Mouse (Mus musculus) liver, embryonic 11.5 days (tissue): ENCODE measurements around the gene Cfap57. TPM values are rescaled to one million over a fixed set of nuclear protein-coding genes. Genes with fewer than 3 reads are reported as not detected.
"Not testable (repeated sequence)": the region's sequence is repeated elsewhere in the genome, so short reads cannot be mapped to it uniquely, and the experiment has no call there.

Experiments used
- ATAC-seq: fragments of 200-750 bp; cut with Nextera tagmentation; replicated peaks from 2 replicates; pipeline ENCODE4 v1.8.0; 2017; ENCODE audit warnings: moderate number of reproducible peaks, mild to moderate bottlenecking, moderate TSS enrichment, moderate library complexity; ENCODE audit not compliant: low FRiP score
- DNase-seq: peaks from one replicate; pipeline ENCODE4 v3.0.0-alpha.2; 2017; ENCODE audit warnings: low spot score
- H3K27ac ChIP-seq: fragments of 300-500 bp; sonication (generic); 2 replicates; pipeline ENCODE4 v1.5.1; 2014; ENCODE audit warnings: mild to moderate bottlenecking, low read depth, low read length, control low read depth
- H3K27me3 ChIP-seq: fragments of 300-500 bp; sonication (generic); replicated peaks from 2 replicates; pipeline ENCODE4 v1.6.1; 2014; ENCODE audit warnings: low read length, mixed read lengths; ENCODE audit not compliant: control insufficient read depth, insufficient read depth
- H3K36me3 ChIP-seq: fragments of 300-500 bp; sonication (generic); 2 replicates; pipeline ENCODE4 v1.6.1; 2014; ENCODE audit warnings: mild to moderate bottlenecking, low read length, moderate library complexity, mixed read lengths; ENCODE audit not compliant: control insufficient read depth, insufficient read depth
- H3K4me1 ChIP-seq: fragments of 300-500 bp; sonication (generic); replicated peaks from 2 replicates; pipeline ENCODE4 v1.6.1; 2014; ENCODE audit warnings: low read length, mixed read lengths; ENCODE audit not compliant: control insufficient read depth, insufficient read depth
- H3K4me2 ChIP-seq: fragments of 300-500 bp; sonication (generic); 2 replicates; pipeline ENCODE4 v1.6.1; 2014; ENCODE audit warnings: mild to moderate bottlenecking, control low read depth, moderate library complexity
- H3K4me3 ChIP-seq: fragments of 300-500 bp; sonication (generic); 2 replicates; pipeline ENCODE4 v1.5.1; 2014; ENCODE audit warnings: low read depth, low read length, control low read depth
- H3K9ac ChIP-seq: fragments of 300-500 bp; sonication (generic); 2 replicates; pipeline ENCODE4 v1.6.1; 2014; ENCODE audit warnings: low read depth, low read length, control low read depth
- H3K9me3 ChIP-seq: fragments of 300-500 bp; sonication (generic); 2 replicates; pipeline ENCODE4 v1.6.1; 2016; ENCODE audit warnings: low read length, inconsistent platforms, mixed read lengths; ENCODE audit not compliant: control insufficient read depth
- WGBS: fragments of 180-500 bp; shearing (Covaris S2); extraction: QIAGEN DNeasy Blood & Tissue Kit; methylation state at CpG from one replicate; pipeline ENCODE4 v1.1.7; 2014; 5-methylcytosine and 5-hydroxymethylcytosine counted together
- polyA plus RNA-seq: library from polyadenylated mRNA; unstranded; fragments of >200 nt; fragmentation: Nextera tagmentation; extraction: Ambion mirVana; gene quantifications from 2 replicates; pipeline ENCODE4 v1.2.1, GENCODE M21; 2014

The Cfap57 gene
- polyA plus RNA-seq, 1 experiment from 2014 or later: 0.86 TPM

- H3K36me3 ChIP-seq, H3K4me1 ChIP-seq, H3K4me3 ChIP-seq, DNase-seq, H3K9ac ChIP-seq, ATAC-seq, H3K4me2 ChIP-seq, H3K27ac ChIP-seq, H3K9me3 ChIP-seq, H3K27me3 ChIP-seq: not testable (repeated sequence)
- 86% methylated on average over 22 of the region's 23 CpGs for WGBS
Observed at GRCm38 (mm10) chr4:118547424-118548129, 73.0 kb downstream of the Cfap57 start.

GRCm38 (mm10) chr4:118544441-118545127, 76.0 kb downstream of the Cfap57 start:
- Histone ChIP-seq H3K9me3 (no peaks in the 10 kb centered on the region), H3K27me3 (no peaks in the 10 kb centered on the region; the same call in 1 of the 2 replicates), H3K4me1 (0 out of 2 replicates have a peak, but pooled peaks cover 2% of the 10 kb centered on the region), H3K4me2 (peak overlapping the region; percentile 76), H3K27ac (peak overlapping the region; percentile 54; the same call in 1 of the 2 replicates), H3K36me3 (no peaks in the 10 kb centered on the region), H3K4me3 (peak overlapping the region; percentile 45; the same call in 1 of the 2 replicates), H3K9ac (no peak overlapping the region)
- peak; percentile 1 for ATAC-seq
- DNase-seq: no peak
- 70% methylated on average over 14 of the region's 14 CpGs for WGBS

GRCm38 (mm10) chr4:118543592-118544260, 76.9 kb downstream of the Cfap57 start, which contains the start of gene Tmem125:
Gene Tmem125 (minus strand): TSS chr4:118544044.
- DNase-seq: peak; percentile 50

GRCm38 (mm10) chr4:118543158-118543530, 77.4 kb downstream of the Cfap57 start:
- H3K27ac ChIP-seq: no peak overlapping the region
- H3K36me3 ChIP-seq: no peaks in the 10 kb centered on the region
- no peak for DNase-seq
- H3K9ac ChIP-seq: peak overlapping the region; percentile 42; the same call in 1 of the 2 replicates
- 0 out of 2 replicates have a peak, but pooled peaks have one; percentile 7 for ATAC-seq
- peak overlapping the region; percentile 76 for H3K4me2 ChIP-seq
- 14% methylated on average over 13 of the region's 13 CpGs for WGBS
- H3K4me3 ChIP-seq: peak overlapping the region; percentile 45
- no peaks in the 10 kb centered on the region for H3K9me3 ChIP-seq
- H3K27me3 ChIP-seq: no peaks in the 10 kb centered on the region; the same call in 1 of the 2 replicates
- 0 out of 2 replicates have a peak, but pooled peaks cover 2% of the 10 kb centered on the region for H3K4me1 ChIP-seq

More at GRCm38 (mm10) chr4:118543592-118544260, 76.9 kb downstream of the Cfap57 start, which contains the start of gene Tmem125:
- Histone ChIP-seq H3K27me3 (no peaks in the 10 kb centered on the region; the same call in 1 of the 2 replicates), H3K36me3 (no peaks in the 10 kb centered on the region), H3K4me3 (peak within 1 kb of the TSS; percentile 45), H3K27ac (peak within 1 kb of the TSS; percentile 54; the same call in 1 of the 2 replicates), H3K9me3 (no peaks in the 10 kb centered on the region), H3K4me1 (0 out of 2 replicates have a peak, but pooled peaks cover 2% of the 10 kb centered on the region), H3K4me2 (peak within 1 kb of the TSS; percentile 76), H3K9ac (peak within 1 kb of the TSS; percentile 42)
- 3% methylated on average over 24 of the region's 24 CpGs for WGBS
- peak; percentile 82 for ATAC-seq

- H3K4me2 ChIP-seq: peak overlapping the region; percentile 76
- WGBS: 44% methylated on average over 9 of the region's 9 CpGs
Observed at GRCm38 (mm10) chr4:118542510-118543157, 77.9 kb downstream of the Cfap57 start.

GRCm38 (mm10) chr4:118539904-118540303, 80.7 kb downstream of the Cfap57 start:
- 46% methylated on average over 10 of the region's 10 CpGs for WGBS
- no peaks in the 10 kb centered on the region for H3K36me3 ChIP-seq

More at GRCm38 (mm10) chr4:118542510-118543157, 77.9 kb downstream of the Cfap57 start:
- Histone ChIP-seq H3K27ac (no peak overlapping the region), H3K36me3 (no peaks in the 10 kb centered on the region), H3K9ac (no peak overlapping the region), H3K9me3 (no peaks in the 10 kb centered on the region), H3K4me3 (peak overlapping the region; percentile 45; the same call in 1 of the 2 replicates), H3K27me3 (no peaks in the 10 kb centered on the region; the same call in 1 of the 2 replicates), H3K4me1 (0 out of 2 replicates have a peak, but pooled peaks cover 4% of the 10 kb centered on the region)
- ATAC-seq: no peak
- DNase-seq: no peak

GRCm38 (mm10) chr4:118537801-118538200, 82.8 kb downstream of the Cfap57 start:
- WGBS: 37% methylated on average over 6 of the region's 6 CpGs
- DNase-seq (no peak), ATAC-seq (no peak)
- Histone ChIP-seq H3K4me1 (0 out of 2 replicates have a peak, but pooled peaks cover 4% of the 10 kb centered on the region), H3K4me3 (no peak overlapping the region), H3K9me3 (no peaks in the 10 kb centered on the region), H3K27ac (no peak overlapping the region), H3K9ac (no peak overlapping the region), H3K27me3 (no peaks in the 10 kb centered on the region; the same call in 1 of the 2 replicates), H3K36me3 (no peaks in the 10 kb centered on the region), H3K4me2 (no peak overlapping the region)

More at GRCm38 (mm10) chr4:118539904-118540303, 80.7 kb downstream of the Cfap57 start:
- Histone ChIP-seq H3K4me1 (0 out of 2 replicates have a peak, but pooled peaks cover 4% of the 10 kb centered on the region), H3K4me3 (no peak overlapping the region), H3K9me3 (no peaks in the 10 kb centered on the region), H3K27ac (no peak overlapping the region), H3K4me2 (no peak overlapping the region), H3K27me3 (no peaks in the 10 kb centered on the region; the same call in 1 of the 2 replicates), H3K9ac (no peak overlapping the region)
- ATAC-seq (no peak), DNase-seq (no peak)
